Mouse (Mus musculus): ENCODE data around the gene Snrk.

Snrk gene

DNA sequence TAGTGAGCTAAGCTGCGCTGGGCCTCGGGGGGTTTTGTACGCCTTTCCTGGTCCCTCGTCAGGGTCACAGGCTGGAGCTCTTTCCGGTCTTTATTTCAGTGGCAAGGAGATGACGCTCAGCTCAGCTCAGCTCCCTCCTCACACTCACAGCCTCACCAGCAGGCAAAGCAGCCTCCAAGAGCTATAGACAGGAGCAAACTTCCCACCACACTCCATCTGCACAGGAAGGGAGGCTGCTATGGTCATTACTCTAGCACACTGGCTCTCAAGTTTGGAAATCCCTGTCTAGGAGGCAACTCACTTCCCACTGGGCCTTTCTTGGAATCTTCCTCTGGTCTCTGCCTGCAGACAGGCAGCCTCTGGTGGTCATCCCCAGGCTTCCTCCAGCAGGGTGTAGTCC, 68.9 kb downstream of the Snrk start:
- peak; percentile 97 for DNase-seq

DNA sequence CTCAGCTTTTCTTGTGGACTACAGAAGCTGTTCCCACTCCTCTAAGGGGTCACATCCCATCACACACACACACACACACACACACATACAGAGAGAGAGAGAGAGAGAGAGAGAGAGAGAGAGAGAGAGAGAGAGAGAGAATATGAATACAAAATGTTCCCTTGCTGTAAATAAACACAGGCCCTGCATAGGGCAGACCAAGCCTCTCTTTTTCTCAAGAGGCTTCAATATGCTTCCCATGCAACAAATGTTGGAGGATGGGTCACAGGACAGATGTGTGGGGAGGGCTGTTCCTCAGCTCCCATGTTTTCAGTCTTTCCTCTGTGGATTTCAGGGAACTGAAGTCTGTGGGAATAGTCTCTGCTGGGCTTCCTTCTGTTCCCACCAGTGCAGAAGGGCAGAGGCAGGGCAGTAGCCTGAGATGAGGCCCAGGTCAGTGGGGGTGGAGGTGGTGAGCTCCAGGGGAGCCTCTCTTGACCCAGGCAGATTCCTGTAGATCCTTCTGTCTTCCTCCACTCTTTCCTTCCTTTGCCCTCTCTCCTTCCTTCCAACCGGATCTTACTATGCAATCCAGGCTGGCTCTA, 69.7 kb downstream of the Snrk start:
- peak; percentile 97 for DNase-seq

DNA sequence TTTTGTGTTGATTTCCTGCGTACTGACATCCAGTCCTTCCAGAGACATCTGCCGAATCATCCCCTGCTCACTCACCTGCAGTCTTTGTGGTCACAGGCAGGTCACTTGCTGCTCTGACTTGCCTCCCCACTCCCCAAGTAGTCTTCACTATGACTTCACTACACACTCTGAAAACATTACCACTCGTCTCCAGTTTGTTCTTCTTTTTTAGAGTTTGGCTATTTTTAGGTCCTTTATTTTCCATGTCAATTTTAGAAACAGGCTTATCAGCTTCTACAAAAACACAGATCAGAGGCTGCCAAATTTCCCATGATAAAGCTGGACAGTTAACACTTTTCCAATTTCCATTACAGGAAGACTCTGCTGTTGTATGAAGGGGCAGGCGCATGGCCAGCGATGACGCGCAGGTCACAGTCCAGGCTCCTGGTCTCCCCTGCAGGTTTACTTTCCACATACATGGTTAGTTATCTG, 70.4 kb downstream of the Snrk start:
- DNase-seq, result peak; percentile 98

DNA sequence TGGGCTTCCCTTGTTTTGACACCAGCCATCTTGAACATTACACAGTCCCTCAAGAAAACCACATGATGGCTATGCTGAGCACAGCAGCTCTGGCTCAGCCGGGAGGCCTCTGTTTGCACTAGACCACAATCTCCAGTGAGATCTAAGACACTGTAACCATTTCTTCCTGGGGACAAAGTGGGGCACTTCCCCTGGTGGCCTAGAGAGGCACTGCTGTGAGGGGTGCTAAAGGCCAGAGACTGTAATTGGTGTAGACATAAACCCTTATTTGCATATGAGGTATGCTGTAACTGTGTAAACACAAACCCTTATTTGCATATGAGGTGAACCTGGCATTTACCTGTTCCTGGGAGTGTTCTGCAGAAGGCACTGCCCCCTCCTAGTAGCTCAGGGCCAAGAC, 71.7 kb downstream of the Snrk start:
- DNase-seq, result no peak

DNA sequence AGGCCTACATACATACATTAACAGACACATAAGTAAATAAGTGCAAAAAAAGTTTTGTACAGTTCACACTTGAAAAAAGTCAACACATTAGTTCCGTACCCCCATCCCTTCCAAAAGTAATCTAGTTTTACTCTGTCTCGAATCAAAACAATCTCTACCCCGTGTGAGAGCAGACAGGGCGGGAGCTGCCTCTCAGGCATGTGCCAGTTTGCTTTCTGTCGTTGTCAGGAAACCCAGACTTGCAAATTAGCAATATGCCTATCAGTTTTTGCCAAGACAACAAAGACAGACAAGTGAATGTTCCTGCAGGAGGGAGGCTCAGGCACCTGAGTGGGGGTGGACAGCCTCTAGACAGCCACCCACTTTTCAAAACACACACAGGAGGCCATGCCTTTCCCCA, 76.3 kb downstream of the Snrk start:
- no peak for DNase-seq

DNA sequence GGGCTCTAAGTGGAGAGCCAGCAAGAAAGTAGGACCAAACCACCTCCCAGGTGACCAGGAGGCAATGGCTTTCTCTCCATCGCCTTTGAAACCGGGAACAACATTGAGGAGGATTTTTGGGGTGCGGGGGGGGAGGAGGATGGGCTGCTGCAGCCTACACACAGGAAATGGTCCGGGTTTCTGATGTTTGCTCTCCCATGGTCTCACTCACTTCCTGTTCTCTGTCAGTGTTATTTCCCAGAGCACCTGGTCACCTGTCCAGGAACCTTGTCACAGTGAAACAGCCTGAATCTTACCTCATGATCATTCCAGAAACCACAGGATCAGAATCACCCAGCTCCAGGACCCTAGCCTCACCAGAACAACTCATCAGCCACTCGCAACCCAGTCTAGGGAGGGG, 76.8 kb downstream of the Snrk start:
- DNase-seq, result peak; percentile 89

DNA sequence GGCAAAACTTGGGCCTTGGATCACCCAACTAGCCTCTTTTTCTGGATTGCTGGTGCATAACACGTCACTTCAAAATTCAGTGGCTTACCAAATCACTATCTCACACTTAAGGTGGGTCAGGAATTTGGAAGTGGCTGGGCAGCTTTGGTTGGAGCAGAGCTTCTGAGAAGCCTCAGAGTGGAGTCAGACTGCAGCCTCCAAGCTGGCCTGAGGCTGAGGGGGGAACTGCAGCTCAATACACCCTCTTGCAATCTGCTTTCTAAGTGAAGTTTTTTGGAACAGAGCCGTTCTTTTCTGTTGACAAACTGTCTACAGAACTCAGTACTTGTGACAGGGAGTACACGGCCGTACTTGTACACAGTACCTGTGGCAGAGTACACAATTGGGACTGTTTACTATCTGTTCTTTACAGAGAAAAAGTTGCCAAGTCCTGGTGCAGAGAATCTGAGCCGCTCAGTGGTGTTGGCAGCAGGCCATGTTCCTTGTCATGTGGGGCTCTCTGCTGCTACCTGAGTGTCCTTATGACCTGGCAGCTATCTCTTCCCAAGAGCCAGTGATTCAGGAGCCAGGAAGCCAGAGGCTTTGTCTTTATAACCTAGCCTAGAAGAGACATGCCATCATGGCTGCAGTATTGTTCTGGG, 78.1 kb downstream of the Snrk start:
- DNase-seq, result peak; percentile 98

DNA sequence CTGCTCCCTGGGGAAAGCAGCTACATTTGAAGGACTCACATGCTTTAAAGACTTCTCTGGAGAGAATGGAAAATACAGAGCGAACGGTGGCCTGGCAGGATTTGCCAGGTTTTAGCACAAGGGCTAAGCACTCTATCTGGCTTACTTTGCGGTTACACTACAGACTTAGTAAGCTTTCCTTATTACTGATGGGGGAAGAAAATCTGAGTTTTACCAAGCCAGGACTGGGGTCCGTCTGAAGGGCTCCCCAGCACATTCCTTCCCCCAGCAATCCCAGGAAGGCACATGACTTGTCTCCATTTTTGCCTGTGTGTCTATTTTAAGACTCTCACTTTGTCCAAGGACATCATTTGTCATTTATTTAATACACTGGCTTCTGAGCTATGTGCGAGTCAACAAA, 80.0 kb downstream of the Snrk start:
- peak; percentile 87 for DNase-seq

DNA sequence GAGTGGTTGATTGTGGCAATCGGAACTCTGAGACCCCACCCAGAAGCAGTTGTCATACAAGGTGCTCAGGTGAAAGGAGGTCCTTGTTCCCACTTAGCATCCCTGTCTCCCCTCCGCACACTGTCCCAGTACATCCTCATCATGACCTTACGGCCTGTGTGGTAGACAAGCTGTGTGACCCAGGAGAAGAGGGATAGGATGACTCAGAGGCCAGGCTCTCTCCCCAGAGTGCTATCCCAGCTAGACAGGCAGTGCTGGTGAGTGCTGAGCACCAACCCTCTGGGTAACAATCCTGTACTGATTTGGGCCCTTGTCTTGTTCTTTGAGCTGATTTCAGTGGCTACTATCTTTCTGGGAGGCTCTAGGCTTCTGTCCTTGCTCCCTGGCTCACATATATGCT, 81.6 kb downstream of the Snrk start:
- DNase-seq, result peak; percentile 92

DNA sequence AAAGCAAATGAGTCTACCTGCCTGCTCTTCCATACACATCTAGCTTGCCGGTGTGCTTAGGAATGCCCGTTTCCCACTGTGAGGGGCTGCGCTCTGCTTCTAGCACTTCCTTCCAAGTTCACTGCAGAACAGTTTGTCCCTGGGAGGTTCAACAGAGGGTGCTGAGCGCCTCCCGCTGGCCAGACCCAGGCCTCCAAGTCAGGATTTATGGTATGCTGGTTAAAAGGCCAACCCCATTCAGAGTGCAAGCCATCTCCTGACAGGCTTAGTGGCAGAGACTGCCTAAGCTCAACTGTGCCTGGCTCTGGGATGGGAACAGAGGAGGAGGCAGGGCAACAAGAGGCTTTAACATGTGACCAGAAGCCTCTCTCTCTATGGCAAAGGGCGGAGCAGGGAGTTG, 82.2 kb downstream of the Snrk start:
- peak; percentile 98 for DNase-seq

DNA sequence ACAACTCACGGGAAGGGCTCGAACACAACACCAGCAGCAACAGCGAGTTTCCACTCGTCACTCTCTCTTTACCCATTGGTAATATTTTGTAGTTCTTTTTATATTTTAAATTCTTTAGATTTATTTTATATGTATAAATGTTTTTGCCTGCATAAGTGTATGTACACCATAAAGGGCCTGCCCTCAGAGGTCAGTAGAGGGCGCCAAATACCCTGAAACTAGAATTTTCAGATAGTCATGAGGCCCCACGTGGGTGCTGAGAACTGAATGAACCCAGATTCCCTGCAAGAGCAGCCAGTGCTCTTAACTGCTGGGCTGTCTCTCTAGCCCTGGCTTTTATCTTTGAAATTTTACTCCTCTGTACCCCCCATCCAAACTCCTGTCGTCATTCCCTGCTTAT, 87.4 kb downstream of the Snrk start:
- no peak for DNase-seq

DNA sequence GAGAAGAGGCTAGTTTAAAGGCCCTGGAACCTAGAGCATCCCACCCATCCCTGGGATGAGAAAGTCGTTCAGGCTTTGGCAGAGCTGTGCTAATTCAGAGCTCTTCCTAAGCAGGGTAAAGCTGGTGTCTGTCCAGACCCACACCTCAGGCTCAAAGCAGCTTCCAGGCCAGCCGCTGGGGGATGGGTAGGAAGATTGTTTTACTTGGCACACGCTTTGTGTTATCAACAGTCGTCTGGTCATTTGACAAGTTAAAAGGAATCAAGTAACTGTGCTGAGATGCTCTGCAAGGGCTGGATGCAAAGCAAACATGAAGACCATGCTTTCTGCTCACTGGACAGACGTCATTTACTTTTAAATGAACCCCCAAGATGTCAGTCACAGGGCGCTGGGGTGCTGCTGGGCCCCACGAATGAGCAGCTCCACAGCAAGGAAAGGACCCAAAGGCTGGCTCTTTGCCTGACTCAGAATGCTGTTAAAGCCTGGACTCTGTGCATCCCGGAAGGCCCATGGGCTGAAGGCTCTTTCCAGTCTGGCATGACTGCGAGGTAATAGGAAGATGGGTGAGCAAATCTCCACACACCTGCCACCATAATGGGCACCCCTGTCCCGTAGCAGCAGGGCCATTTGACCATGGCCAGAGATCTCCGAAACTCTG, 88.6 kb downstream of the Snrk start:
- DNase-seq, result peak; percentile 93

DNA sequence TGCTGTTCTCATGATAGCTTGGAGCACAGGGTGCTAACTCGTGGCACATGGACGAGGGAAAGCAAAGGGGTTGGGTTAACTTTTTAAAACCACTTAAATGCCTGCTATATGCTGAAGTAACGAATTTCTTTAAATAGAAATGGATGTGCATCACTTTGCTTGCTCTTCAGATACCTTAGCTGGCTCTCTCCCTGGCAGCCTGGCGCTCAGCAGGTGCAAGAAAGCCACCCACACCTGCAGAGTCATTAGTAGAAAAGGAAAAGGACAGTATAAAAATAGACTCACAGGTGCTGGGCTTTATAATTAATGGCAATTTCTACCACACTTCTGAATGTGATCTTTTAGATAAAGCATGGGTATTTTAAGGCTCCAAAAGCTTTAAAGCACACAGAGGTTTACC, 91.2 kb downstream of the Snrk start:
- DNase-seq, result no peak

DNA sequence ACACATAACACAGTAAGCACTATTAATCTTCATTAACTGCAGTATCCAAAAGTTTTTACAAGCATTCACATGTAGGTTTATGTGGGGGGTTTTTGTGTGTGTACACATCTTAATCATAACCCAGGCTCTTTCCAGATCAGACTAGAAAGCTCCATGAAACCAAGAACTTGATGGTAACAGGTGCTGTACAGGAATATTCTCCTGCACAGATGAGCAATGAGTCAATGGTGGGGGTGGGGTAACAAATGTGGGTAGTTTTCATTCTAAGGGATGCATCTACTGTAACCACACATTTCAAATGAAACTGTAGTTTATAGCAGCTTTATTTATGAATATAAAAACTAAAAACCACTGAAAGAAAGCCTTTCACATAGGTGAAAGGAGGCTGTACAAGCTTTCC, 98.1 kb downstream of the Snrk start:
- DNase-seq, result no peak

DNA sequence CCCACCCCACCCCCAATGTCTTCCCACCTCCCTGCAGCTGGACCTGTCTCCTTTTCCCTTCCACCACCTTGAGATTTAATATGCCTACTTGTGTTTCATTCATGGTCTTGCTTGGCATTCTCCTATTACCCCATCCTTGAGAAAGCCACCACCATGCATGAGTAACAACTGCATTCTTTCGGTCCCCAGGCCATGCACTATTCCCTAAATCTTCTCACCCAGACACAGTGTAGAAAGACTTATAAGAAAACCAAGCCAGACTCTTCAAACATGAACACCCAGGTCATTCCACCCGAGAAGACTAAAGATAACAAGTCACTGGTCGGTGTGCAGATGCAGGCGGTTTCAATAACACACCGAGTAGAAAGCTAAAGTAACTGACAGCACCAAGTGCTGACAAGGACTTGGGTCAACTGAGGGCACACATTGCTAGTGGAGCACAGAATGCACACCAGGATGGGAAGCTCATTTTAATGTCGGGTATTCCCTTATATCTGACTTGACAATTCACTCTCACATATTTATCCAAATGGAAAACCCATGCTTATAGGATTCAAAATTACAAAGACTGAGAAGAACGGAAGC, 100.0 kb downstream of the Snrk start:
- DNase-seq, result no peak
